Mouse (Mus musculus): ENCODE measurements around the gene Ryr2.

- no peak for TF ChIP-seq CTCF (IDR thresholded peaks at IDR 0.05; ENCODE audit: low read depth)
- no peak for TF ChIP-seq EP300 (IDR thresholded peaks at IDR 0.05; ENCODE audit: low read depth)
Measured at GRCm38 (mm10) chr13:11920495-11920894, 186.2 kb downstream of the Ryr2 start.

Measured in liver, embryonic 14.5 days (tissue).